Mouse (Mus musculus): ENCODE results near the gene Map3k4.

Gene Map3k4

DNA sequence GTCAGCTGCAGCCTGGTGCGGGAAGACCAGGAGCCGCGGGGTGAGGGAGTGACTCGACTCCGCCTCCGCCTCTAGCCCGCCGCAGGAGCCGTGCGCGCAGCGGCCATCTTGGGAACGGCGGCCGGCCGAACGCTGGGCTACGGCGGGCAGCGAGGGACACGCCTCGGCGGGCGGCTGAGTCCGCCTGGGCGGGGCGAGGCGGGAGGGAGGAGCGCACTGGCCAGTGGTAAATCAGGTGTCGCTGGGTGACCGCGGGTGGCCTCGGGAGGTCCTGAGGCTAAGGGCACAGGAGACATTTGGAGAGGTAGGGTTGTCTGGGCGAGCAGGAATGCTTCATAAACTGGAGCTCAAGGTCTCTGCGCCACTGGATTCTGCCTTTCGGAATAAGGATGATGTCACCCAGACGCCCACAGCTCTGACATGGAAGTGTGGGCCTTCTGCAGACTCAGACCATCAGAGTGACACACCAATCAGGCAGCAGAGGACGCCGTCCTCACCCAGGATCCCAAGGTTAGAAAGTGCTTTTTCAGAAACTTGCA, at the start of gene Map3k4:
TSS of gene Map3k4 (minus strand) at position 134 of the 539 bp plus-strand sequence.
- DNase-seq = peak; percentile 92

DNA sequence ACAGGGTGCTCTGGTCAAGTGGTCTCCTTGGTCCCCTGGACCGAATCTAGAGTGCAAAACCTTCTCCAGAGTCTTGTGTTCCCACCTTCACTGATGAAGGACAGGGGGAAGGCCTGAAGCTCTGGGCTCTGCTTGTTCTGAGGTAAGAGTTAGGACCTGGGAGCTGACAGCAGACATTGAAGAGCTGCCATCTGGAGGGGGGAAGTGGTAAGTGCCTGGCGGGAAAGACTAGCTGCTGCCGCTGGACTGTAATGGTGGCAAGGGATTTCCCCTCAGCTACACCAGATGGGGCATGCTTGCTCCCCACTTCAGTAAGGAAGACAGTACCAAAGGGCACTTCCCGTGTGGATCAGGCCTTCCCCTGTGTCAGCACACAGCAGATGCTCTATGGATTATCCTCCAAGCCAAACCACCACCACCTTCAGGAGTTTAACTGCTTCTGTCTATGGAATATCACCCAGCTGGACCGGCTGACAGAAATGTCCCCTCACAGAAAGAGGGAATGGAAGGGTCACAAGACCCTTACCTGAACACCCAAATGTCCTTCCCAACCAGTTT, 48.9 kb upstream of the Map3k4 start:
- DNase-seq = peak; percentile 67

DNA sequence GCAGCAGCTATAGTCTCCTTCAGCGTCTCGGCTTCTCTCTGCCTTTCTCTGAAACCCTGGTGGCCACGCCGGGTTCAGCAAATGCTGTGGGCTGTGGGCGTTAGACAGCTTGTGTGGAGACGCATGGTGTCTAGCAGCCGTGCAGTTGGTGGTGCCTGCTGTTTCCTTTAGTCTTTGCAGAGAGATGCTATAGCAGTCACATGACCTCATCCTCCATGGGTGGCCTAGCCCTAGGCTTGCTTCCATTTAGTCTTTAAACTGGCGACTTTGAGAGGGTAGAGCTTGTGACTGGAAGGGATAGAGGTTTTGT, 45.8 kb upstream of the Map3k4 start:
- peak; percentile 29 for DNase-seq

DNA sequence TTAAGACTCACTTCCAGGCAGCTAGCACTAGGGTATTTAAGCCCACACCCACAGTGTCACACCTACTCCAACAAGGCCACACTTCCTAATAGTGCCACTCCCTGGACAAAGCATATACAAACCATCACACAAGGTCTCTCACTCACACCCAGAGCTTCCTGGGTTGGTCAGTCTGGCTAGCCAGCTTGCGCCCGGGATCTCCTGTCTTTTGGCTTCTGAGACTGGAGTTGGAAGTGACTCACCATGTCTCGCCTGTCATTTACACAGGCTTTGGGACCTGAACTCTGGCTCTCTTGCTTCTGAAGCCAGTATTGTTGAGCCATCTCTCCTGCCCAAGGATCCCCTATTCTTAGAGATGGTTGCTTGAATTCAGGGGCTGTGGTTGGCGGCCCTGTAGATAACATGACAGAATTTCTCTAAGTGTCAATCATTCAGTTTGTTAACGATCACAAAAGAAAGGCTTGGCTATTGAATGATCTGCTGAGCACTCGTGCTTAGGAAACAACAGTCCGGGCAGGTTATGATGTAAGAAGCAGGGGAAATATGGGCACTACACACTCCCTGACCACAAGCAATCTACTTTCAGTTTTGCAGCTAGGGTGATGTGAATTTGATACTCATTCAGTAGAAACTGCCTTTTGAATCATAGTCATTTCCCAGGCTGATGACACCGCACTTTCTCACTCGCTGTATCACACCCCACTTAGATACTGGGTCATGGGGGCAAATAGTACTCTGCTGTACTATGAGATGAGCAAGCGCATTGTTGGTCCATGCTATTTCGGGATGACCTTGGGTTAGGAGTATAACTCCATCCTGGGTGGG, 45.2 kb upstream of the Map3k4 start:
- DNase-seq = no peak

DNA sequence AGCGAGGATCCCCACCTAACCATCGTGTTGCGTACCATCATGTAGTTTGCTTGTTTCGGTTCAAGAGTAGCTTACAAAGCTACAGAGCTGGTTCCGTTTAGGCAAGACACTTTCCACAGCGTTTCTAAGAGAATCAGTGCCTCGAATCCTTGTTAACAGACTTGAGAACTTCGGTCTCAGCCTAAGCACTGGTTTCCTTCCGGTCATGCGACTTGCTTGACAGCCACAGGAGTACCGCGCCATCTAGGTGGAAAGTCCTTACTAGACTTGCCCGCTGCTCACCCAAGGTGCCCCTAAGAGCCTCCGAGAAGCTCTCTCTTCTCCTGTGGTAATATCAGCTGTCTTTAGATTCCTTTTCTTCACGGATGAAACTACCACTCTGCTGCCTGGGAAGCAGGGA, 41.3 kb upstream of the Map3k4 start:
- DNase-seq = no peak

DNA sequence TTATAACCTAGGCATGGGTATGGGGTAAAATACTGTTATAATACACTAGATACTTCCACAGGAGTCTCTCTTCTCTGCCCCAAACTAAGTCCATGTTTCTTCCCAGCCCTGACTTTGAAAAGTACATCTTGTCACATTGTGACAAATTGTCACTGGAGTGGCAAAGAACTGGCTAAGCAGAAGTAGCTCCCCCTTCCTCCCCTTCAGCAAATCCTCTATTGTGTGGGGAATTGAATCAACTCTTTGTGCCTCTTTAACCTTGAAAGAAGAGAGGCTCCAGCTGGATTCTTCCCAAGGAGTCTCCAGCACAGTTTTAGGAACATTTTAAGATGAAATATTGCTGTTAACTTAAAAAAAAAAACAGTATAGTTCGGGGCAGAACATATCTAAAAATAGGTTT, 34.2 kb upstream of the Map3k4 start:
- no peak for DNase-seq

DNA sequence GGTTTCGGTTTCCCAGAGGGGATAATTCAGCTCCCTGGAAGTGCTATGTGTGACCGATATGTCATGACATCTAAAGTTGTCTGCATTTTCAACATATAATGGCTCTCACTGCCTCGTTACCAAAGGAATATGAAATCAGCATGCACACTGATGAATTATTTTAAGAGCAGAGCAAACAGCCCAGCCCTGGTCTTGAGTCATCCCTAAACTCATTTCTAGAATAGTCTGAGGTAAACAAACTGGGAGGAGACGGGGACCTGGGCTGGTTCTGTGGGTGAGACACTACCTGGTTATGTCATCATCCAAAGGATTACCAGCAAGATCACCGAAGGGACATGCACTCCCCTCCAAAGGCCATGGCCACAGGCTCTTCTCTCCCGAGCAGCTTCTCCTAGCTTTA, 33.0 kb upstream of the Map3k4 start:
- no peak for DNase-seq

DNA sequence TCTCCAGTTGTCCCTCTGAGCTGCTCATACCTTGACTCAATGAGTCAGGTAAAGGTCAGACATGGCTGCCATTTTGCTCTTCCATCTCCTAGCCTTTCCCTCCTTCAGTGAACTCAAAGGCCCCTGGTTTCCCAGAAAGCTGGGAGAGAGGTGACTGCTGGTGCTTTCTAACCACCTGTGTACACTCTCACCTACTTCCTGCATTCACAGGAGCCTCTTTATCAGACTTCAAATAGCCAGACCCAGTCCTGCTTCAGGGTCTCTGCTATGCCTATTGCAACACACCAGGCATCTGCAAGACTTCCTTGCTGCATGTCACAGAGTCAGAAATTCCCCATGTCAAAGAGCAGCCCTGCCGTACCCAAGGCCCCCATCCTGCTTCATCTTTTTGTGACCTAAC, 28.9 kb upstream of the Map3k4 start:
- DNase-seq = no peak

DNA sequence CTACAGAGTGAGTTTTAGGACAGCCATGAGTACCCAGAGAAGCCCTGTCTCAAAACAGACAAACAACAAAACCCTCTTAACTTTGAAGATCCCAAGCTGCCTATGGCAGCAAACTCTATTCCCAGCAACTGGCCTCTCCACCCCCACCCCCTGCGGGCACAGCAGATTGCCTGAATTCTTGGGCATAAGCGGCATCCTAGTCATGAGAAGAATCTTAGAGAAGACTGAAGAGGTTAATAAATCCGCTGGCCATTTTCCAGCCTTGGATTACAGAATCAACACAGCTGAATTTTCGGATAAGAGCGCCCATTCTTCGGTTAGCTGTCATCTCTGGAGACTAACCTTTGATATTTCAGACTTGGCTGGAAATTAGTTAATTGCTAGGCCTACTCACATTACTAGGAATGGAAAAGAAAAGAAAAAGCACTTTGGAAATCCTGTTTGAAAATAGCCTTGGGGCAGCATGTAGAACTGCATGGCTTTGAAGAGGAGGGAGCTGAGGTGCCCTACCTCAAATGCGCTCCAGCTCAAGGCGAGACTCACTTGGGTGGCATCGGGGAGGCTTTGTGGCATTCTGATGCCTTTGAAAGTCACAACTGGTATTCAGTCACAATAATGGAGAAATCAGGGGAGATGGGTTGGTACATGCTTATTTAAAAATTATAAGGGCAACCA, 25.2 kb upstream of the Map3k4 start:
- DNase-seq = no peak

DNA sequence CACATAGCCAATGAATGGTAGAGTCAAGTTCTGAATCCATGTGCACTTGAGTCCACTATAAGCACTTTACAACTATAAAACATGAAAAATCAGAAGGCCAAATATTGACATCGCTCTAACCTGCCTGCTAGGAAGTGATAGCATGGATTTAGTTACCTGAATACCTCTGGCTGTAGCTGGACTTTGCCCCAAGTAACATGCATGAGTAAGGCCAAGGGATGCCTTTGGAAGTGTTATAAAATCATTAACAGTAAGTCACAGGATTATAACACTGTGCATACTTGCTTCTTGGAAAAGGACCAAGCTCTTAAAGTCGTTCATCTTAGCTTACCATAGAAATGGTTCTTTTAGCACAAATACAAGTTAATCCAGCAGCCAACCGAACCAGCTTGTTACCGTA, 18.6 kb upstream of the Map3k4 start:
- no peak for DNase-seq

DNA sequence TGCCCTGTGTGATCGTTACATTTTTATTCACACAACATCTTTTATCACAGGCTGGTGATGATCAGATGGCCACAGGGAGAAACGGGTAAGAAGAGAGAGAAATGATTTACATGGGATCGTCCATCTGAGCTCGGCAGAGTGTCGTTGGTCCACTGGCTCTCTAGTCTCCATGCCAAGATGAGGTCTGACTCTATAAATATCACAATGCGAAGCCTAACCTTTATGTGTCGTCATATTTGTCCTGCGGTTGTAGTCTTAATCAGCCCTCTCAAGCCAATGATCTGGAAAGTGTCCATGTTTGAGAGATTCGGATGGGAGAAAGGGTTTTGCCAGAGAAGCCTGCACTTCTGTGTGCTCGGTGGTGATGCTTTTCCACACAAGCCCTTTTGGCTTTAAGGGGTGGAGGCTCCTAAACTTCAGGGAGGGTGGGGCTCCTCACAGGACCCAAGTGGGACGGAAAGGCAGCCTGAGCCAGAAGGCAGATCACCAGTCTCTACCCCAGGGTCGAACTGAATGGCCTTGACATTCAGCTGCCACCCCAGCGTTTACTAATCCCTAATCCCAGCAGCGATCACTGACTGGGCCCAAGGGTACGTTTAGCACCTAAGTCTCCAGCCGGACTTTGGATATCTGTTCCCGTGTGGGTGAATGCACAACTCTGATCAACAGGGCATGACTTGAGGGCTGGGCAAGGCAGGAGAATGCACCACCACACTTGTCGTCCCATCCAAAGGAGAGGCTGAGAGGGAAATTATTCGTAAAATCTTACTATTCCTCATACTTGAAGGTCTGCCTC, 17.7 kb upstream of the Map3k4 start:
- DNase-seq = no peak

DNA sequence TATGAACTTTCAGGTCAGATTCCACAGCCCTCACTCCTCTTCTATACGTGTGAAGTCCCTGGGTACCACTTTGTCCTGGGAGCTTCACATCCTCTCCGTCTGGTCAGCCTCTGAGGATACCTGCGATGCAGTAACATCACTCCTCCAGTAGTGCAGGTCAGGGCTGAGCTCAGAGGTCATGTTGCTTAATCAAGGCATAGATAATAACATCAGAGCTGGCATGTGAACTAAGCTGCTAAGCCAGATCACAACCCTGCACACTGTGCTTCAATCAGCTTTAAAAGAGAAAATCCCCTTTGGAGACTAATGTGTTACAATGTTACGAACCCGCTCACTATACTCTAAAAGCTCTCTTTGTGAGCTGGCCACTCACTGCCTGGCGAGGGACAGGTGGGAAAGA, 16.5 kb upstream of the Map3k4 start:
- no peak for DNase-seq

DNA sequence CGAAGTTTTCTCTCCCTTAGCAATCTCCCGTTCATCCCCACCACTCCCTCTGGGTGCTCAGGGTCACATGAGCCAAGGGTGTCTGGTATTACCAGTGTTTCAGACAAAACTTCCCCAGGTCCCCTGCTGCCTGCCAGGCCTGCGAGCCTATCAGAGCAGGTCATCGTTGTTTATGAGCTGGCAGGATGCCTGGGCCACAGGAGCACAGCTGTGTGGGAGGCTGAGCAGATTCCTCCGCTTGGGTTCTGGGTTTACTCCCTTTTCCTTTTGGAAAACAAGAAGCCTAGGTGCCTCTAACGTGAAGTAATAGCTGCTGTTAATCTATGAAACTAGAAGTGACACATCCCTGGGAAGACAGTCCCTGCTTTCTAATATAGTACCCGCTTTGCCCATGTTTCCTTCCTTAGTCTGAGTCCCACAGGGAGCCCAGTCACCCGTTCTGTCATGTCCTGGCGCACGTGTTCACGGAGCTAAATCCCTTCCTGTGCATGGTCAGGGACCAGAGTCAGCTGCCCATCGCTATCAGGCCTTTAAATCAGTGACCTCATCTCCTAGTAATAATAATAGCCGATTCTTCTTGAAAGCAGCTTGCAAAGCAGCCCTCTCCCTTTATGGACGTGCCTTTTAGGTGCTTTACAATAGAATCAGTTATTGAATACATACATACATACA, 9.4 kb upstream of the Map3k4 start:
- DNase-seq = no peak

DNA sequence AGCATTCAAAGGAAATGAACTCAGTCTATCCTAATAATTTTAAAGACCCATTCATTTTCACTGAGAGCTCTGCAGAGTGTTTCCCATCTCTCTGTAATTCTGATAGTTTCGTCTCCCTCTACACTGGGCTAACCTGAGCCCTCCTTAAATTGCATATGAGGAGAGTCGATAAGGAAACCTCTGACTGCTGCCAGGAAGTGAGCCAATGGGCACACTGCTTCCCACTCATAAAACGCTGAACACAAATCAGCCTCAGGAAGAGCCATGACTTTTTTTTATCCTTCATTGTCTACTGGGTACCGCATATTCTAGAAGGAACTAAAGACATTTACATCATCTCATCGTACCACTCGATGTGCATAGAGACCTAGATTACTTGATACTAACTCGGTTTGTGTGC, 1.2 kb upstream of the Map3k4 start:
- no peak for DNase-seq

DNA sequence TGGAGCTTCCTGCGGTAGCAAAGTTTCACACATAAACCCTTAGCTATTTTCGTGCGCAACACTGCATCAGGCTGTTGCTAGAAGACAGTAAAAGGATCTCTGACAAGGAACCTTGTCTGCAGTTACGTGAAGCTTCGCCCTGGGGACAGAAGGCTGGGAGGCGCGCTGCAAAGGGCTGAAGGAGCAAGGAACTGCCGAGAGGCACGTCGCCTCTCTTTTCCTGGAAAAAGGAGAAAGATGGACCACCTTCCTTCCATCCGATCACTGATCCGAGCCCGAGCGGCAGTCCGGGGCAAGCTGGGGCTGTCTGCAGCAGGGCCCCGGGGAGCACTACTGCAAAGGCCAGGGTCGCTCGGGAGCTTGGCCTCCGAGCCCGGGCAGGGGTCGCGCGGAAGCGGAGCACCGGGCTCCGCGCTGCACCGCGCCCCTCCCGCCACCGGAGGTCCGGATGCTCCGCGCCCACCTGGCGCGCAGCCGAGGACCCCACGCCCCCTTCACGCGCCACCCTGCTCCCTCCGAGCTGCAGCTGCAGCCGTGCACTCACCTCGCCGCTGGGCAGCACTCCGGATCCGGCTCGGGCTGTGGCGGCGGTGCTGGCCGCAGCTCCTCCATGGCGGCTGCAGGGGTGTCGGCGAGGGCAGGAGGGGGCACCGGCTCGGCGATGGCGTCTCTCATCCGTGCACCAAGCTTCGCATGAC, 493 bp downstream of the Map3k4 start:
- peak; percentile 79 for DNase-seq

DNA sequence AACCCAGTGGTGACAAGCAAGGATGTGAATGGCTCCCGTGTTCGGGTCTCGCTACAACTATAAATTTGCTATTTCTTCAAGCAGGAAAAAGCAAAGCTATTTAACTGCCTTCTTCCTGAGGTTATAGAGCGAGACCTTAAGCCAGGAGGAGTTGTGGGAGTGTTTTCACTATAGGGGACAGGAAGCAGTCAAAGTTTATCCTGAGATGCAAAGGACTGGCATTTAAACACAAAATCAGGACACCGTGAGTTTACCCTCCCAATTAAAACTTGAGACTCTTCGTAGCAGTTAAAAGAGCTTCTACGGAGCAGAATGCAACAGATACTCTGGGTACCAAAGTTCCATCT, 1.0 kb downstream of the Map3k4 start:
- DNase-seq = no peak

DNA sequence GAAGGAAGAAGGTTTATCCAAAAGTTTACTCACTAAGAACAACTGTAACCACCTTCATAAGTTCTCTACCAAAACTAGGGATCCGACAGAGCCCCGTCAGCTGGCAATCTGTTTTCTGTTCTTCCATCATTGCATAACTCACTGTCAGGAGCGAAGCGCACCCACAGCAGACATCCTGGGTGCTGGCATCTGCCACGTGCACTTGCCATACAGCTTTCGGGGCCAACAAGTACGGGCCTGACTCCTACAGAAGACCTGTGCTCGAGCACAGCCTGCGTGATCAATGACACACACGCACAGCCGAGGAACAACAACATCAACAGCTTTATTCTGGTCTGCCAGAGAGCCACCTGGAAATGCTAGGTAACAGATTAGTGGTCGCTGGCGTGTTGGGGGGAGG, 2.3 kb downstream of the Map3k4 start:
- no peak for DNase-seq

DNA sequence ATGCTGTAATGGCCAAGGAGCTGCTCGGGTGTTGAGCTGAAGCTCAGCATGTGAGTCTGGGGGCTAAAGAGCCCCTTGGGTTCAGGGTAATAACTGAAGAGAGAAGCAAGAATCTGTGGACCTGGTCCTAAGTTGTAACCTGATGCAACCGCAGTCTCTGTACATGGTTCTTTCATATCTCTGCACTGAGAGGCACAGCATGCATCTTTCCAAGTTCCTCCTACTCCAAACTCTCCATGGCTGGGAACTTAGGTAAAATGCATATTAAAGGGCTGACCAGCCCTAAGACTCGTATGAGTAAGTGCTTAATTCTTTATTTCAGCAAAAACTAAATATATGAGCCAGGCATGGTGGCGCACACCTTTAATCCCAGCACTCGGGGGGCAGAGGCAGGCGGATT, 6.3 kb downstream of the Map3k4 start:
- no peak for DNase-seq

DNA sequence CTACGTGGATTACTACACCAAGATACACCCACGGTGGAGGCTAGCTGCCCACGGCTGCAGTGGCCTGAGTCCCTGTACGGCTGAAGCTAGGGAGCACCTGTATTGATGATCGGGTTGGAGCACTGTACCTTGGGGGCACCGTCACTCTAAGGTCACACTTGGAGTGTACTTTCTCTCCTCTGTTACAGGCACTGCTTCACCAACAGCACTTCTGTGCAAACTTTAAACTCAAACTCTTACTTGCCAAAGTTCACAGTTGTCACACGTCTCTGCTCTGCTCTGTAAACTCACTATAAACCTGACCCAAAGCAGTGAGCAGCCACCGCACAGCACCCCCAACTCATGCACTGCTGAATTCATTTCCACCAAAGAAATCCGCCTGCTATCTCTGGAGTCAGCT, 9.1 kb downstream of the Map3k4 start:
- no peak for DNase-seq

DNA sequence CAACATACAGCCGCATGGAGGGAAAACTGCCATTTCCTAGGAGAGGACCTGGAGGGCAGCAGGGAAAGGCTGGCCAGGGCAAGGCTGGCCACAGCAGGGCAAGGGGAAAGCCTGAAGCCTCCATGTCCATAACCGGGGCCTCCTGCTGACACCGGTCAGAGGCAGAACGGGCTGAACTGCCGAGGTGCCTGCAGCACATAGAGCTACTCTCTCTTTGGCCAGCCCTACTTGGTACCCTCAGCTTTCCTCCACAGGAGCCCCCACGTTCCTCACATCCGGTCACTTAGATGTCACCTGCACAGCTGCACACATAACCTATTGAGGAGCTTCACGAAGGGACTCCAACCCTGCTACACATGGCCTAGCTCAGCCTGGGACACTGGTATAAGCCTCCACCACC, 9.5 kb downstream of the Map3k4 start:
- no peak for DNase-seq

DNA sequence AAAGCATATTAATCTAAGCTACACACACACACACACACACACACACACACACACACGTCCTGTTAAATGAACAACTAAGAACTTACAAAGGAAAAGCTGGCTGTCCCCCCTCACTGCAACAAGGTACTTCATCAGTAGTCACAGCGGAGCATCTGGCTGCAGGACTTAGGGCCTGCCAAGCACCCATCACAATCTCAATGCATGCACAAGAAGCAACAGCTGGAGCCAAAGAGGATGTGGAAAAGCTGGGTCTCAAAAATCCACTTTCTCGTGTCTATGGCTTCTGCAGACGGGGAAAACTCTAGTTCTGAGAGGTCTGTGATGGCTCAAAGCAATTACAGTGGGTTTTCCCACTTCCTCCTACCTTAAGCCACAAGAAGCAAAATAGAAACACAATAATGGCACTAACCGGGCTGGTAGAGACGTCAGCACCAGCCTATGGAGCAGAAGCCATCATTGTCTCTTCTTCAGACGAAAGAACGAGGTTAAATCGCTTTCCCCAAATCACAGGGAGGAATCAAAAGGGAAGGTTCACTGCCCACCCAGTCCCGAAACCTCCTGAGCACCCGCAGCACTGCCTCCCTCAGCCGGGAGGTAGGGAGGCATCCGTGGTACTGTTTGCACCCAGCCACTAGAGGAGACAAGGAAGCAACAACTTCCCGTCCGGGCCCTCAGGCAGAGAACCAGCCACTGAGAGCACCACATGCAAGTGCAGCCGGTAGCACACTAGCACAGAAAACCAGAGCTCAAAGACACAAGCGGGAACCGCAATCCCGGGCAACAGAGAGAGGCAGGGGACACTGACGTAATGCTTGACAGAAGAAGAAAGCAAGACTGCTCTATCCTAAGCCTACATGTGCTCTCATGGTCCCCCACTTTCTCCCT, 11.1 kb downstream of the Map3k4 start:
- peak; percentile 75 for DNase-seq
